Mouse (Mus musculus) bone marrow, adult 2 months (tissue): ENCODE data around the gene Gm49318. TPM values are rescaled to one million over a fixed set of nuclear protein-coding genes. Genes with fewer than 3 reads are reported as not detected.

Experiments used
- H3K27ac ChIP-seq: fragments of 200-500 bp; 2 replicates; pipeline ENCODE4 v1.5.1; 2012; ENCODE audit warnings: low read depth, mild to moderate bottlenecking, control low read depth, inconsistent platforms, low read length; ENCODE audit not compliant: control insufficient read depth, poor library complexity, insufficient read depth
- H3K4me1 ChIP-seq: fragments of 200-500 bp; 2 replicates; pipeline ENCODE4 v1.6.1; 2011; ENCODE audit warnings: low read length; ENCODE audit not compliant: control insufficient read depth, insufficient read depth
- H3K4me3 ChIP-seq: fragments of 200-500 bp; replicated peaks from 2 replicates; pipeline ENCODE3; 2011; ENCODE audit warnings: mild to moderate bottlenecking, low read depth, low read length, control low read depth; ENCODE audit not compliant: control insufficient read depth
- CTCF ChIP-seq: fragments of 200-500 bp; IDR thresholded peaks from 2 replicates; pipeline ENCODE4 v1.5.1; 2011; ENCODE audit warnings: low read length, control low read depth; ENCODE audit not compliant: control insufficient read depth, insufficient read depth
- POLR2A ChIP-seq: fragments of 200-500 bp; IDR thresholded peaks from 2 replicates; pipeline ENCODE4 v1.6.1; 2011; ENCODE audit warnings: low read depth, mild to moderate bottlenecking, control low read depth, low read length, borderline replicate concordance; ENCODE audit not compliant: control insufficient read depth
- WGBS: fragments of 180-500 bp; shearing (Covaris S2); methylation state at CpG from one replicate; pipeline ENCODE4 v1.1.7; 2018; 5-methylcytosine and 5-hydroxymethylcytosine counted together
- polyA plus RNA-seq: library from polyadenylated mRNA; stranded (reverse); fragments of >200 nt; gene quantifications from 2 replicates; pipeline ENCODE4 v1.2.4, GENCODE M21; 2011; ENCODE audit warnings: low replicate concordance; ENCODE audit not compliant: missing spikeins, insufficient read depth, insufficient read length

The Gm49318 gene
- polyA plus RNA-seq, 1 experiment, result not detected

DNA sequence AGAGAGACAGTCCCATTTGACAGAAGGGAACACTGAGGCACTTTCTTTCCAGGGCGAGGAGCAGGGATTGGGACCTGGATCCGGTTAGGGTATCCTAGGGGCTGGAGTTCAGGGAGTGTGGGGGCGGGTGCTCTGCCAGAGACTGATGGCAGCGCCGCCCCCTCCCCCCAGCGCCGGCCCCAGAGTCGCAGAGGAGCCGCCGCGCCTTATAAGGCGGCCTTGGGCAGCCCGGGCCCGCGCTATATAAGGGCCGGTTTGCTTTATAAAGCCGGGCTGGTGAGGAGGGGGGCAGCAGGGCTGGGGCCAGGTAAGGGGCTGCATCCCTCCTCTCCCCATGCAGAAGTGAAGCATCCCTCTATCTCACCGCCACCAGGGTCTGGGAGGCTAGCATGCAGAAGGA lies 28.9 kb upstream of the Gm49318 start:
- H3K4me1 ChIP-seq, result no peaks in the 10 kb centered on the region; the same call in 1 of the 2 replicates
- no peak overlapping the region for H3K4me3 ChIP-seq
- H3K27ac ChIP-seq, result no peak overlapping the region
- no peak for TF ChIP-seq POLR2A
- no peak for TF ChIP-seq CTCF
- WGBS, result 13% methylated on average over 18 of the region's 18 CpGs

DNA sequence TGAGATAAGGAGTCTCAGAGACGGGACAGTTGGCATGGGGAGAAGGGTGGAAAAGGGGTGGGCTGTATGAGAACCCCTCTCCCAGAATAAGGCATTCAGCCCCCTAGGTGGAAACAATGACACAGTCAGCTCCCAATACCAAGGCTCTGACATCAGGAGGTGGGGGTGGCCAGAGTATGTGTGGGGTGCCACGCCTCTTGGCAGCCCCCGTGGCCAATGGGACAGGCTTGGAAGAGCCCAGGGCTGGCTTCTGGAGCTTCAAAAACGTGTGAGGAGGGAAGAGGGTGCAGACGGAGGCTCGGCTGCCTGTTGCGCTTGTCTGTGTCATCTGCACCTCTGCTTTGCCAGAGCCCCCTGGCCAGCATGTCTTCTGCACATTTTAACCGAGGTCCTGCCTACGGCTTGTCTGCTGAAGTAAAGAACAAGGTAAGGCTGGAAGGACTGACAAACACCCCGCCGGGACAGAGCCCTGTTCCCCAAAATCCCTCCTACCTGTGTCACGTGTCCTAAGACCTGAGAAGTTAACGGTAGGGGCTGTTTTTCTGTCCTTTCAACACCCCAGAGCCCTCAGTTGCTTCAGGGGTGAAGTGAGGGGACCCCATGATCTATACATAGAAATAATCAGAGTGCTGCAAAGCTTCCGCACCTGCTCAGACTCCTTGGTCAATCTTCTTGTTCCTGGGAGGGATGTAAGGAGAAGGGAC lies 28.1 kb upstream of the Gm49318 start, which contains the start of gene Cnn1:
TSS of gene Cnn1 (plus strand) at position 224 of the 704 bp plus-strand sequence.
- H3K27ac ChIP-seq, result no peak within 1 kb of the TSS
- H3K4me1 ChIP-seq, result no peaks in the 10 kb centered on the region; the same call in 1 of the 2 replicates
- no peak within 1 kb of the TSS for H3K4me3 ChIP-seq
- TF ChIP-seq CTCF (no peak), POLR2A (no peak)
- WGBS, result 15% methylated on average over 14 of the region's 14 CpGs

- Histone ChIP-seq H3K4me3 (no peak overlapping the region), H3K4me1 (no peaks in the 10 kb centered on the region; the same call in 1 of the 2 replicates), H3K27ac (no peak overlapping the region)
- under 1% methylated on average over 24 of the region's 24 CpGs for WGBS
- TF ChIP-seq POLR2A (peak; percentile 14; the same call in 1 of the 2 replicates), CTCF (peak; percentile 85)
These were observed 24.8 kb upstream of the Gm49318 start for GRCm38 (mm10) chr9:22095854-22096307.

DNA sequence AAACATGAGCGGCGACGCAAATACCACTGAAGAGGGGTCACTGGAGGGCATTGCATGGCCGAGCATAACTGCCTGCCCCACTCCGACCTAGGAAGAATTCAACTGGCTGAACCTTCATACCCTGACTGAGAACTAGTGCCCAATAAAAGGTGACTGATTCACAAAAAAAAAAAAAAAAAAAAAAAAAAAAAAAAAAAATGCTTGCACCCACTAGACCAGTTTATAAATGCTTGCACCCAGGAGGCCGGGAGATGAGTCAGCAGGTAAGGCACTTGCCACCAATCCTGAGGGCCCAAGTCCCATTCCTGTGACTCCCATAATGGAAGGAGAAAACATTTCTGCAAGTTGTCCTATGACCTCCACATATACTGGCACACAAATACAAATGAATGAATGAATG lies 21.7 kb upstream of the Gm49318 start:
- Histone ChIP-seq H3K4me3 (no peak overlapping the region), H3K27ac (no peak overlapping the region), H3K4me1 (no peaks in the 10 kb centered on the region; the same call in 1 of the 2 replicates)
- TF ChIP-seq POLR2A, result no peak
- no peak for TF ChIP-seq CTCF
- WGBS, result 83% methylated on average over 6 of the region's 6 CpGs

GRCm38 (mm10) chr9:22089986-22090385 lies 18.9 kb upstream of the Gm49318 start:
- Histone ChIP-seq H3K4me3 (no peak overlapping the region), H3K27ac (no peak overlapping the region), H3K4me1 (peaks cover 1% of the 10 kb centered on the region; the same call in 1 of the 2 replicates)
- WGBS, result 85% methylated on average over 7 of the region's 7 CpGs
- TF ChIP-seq POLR2A (no peak), CTCF (no peak)

DNA sequence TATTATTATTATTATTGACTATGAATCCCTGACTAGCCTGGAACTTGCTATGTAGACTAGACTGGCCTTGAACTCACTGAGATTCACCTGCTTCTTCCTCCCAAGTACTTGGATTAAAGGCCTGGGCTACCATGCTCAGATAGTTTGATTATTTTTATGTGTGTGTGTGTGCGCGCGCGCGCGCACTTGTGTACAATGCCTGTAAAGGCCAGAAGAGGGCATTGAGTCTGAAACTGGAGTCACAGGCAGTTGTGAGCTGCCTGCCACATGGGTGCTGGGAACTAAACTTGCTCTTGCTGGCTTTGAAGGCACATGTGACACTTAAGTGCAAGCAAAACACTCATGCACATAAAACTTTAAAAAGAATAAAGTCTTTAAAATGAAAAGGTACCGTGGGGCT lies 18.2 kb upstream of the Gm49318 start:
- Histone ChIP-seq H3K27ac (no peak overlapping the region), H3K4me3 (no peak overlapping the region), H3K4me1 (peaks cover 2% of the 10 kb centered on the region; the same call in 1 of the 2 replicates)
- no peak for TF ChIP-seq POLR2A
- TF ChIP-seq CTCF, result no peak
- WGBS, result 91% methylated on average over 7 of the region's 7 CpGs

DNA sequence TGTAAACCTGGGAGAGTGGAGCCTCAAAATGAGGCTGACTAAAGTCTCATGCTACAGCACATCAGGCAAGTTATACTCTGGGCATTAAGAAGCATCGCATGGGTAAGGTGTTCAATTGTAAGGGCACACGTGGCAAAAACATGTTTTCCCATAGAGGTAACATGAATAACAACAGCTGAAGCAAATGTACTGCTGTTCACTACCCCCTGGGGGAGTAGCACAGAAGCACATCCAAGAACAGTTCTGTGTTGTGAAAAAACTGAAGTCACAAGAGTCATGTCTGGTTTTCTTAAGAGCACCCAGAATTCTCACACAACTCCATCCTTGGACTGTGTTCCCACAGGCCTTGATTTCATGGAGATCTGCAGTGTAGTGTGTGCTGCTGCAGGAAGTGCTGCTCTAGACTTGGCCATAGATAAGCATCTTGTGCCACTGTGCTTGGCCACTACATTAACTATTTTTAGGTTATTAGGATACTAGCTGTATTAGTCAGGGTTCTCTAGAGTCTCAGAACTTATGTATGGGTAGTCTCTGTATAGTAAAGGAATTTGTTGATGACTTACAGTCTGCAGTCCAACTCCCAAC lies 16.1 kb upstream of the Gm49318 start:
- Histone ChIP-seq H3K4me1 (peaks cover 2% of the 10 kb centered on the region; the same call in 1 of the 2 replicates), H3K4me3 (no peak overlapping the region), H3K27ac (no peak overlapping the region)
- 72% methylated on average over 2 of the region's 2 CpGs for WGBS
- TF ChIP-seq POLR2A, result no peak
- TF ChIP-seq CTCF, result no peak

DNA sequence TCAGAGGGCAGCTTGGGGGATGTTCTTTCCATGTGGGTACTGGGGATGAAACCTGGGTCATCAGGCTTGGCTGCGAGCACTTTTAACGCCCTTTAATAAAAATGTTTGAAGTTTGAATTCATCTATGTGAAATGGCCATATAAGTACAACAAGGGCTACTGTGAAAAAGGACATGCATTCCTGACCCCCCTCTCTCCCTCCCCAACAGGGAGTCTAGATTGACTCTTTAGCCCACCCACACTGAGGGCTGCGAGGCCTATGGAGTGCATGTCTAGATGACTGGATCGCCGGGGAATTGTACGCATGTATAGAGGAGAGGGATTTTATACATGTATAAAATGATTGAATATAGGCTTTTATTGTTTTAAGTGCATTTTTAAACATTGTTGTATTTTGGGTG lies 15.0 kb upstream of the Gm49318 start:
- H3K4me3 ChIP-seq, result peak overlapping the region; percentile 95
- TF ChIP-seq CTCF, result no peak
- TF ChIP-seq POLR2A, result no peak
- peaks cover 2% of the 10 kb centered on the region; the same call in 1 of the 2 replicates for H3K4me1 ChIP-seq
- WGBS, result 96% methylated on average over 6 of the region's 6 CpGs
- H3K27ac ChIP-seq, result no peak overlapping the region
